Mouse (Mus musculus): ENCODE data around the gene Nelfb.
A peak's percentile ranks its signal among the peaks of the same experiment; 100 is the strongest.
"Not testable (repeated sequence)": the region's sequence is repeated elsewhere in the genome, so short reads cannot be mapped to it uniquely, and the experiment has no call there.

Nelfb gene

DNA sequence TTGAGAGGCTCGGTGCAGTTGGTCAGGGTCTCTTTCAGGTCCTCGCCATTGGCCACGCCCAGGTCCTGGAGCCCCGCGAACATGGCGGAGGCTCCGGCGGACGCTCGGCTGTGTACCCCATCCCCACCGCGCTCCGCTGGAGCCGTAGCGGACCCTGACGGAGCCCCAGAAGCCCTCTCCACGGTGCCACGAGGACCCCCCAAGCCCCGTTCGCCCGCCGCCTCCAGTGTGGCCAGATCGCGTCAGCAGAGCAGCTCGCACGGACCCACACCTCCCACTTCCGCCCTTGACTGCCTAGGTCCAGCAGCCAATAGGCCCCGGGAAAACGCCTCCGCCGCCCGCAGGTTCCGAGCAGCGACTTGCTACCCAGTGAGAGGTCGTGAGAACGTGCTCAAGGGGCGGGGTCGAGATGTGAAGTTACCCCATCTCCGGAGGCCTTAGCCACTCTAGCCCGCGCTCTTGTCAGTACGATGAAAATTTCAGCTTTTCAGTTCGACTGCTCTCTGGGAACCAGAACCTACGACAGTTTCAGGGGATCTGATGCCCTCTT, at the start of gene Nelfb:
Gene Nelfb, minus strand, starts transcription at position 369 of the 550 bp plus-strand sequence.
- DNase-seq: peak; percentile 87

- DNase-seq: no peak
Observed at GRCm38 (mm10) chr2:25258887-25259286, 47.6 kb upstream of the Nelfb start.

DNA sequence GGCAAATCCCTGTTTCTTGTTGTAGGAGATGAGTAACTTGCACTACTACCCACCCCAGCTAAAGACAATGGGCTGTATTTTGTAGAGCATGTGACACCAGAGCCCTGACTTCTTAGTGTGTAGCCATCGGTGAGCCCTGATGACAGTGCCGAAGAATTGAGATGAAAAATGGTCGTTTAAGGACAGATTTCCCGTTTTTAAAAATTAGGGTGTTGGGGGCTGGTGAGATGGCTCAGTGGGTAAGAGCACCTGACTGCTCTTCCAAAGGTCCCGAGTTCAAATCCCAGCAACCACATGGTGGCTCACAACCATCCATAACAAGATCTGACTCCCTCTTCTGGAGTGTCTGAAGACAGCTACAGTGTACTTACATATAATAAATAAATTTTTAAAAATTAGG, 46.0 kb upstream of the Nelfb start:
- DNase-seq: not testable (repeated sequence)

DNA sequence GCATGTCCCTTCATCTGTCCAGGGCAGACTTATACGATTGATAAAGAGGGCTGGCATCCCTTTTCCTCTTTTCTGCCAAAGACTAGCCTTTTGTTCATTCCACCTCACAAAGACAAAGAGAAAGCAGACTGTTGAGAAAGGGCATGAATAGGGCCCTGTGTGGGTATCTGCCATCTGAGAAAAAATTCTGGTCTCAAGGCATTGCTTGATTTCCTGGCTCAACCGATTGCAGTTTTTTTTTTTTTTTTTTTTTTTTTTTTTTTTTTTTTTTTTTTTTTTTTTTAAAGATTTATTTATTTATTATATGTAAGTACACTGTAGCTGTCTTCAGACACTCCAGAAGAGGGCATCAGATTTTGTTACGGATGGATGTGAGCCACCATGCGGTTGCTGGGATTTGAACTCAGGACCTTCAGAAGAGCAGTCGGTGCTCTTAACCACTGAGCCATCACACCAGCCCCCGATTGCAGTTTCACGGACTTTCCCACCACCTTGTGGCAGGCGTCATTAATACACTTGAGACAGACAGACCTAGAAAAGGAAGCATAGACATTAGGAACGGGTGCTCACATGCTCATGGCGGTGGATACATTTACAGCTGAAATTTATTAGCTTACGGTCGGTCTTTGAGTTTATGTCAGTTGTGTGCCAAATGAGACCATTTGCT, 45.3 kb upstream of the Nelfb start:
- not testable (repeated sequence) for DNase-seq

- DNase-seq: peak; percentile 86
Observed at GRCm38 (mm10) chr2:25255284-25255779, 44.0 kb upstream of the Nelfb start, which contains the start of gene Tmem203. Gene Tmem203, plus strand, starts transcription at chr2:25255439.

- DNase-seq: no peak
Observed at GRCm38 (mm10) chr2:25252331-25252730, 41.0 kb upstream of the Nelfb start.

GRCm38 (mm10) chr2:25246183-25247072, 35.1 kb upstream of the Nelfb start, which contains the start of gene AL732309.1:
Gene AL732309.1, minus strand, starts transcription at chr2:25246863.
- DNase-seq: peak; percentile 80

DNA sequence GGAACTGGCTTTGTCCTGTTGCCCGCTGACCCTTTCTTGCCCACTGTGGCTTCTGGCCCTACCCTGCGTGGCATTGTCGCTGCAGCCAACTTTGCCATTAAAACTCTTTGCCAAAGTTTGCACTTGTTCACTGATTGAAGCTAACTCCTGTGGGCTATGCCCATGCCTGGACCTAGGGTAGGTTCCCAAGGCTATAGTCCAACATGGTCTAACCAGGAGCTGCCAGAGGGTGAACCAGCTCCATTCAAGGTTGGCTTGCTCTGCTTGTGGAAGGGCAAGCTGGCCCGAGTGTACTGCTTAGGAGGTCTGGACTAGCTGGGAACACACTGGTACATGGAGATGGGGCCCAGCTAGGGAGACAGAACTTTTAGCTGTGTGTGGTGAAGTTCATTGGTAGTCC, 32.9 kb upstream of the Nelfb start:
- no peak for DNase-seq

- peak; percentile 63 for DNase-seq
Observed at GRCm38 (mm10) chr2:25243342-25243741, 32.1 kb upstream of the Nelfb start.

GRCm38 (mm10) chr2:25242101-25242506, 30.8 kb upstream of the Nelfb start, which contains the start of the genes Rnf208 and Cysrt1:
Gene Rnf208, plus strand, starts transcription at chr2:25242255.
Gene Cysrt1, minus strand, starts transcription at chr2:25242452.
- DNase-seq: peak; percentile 68

GRCm38 (mm10) chr2:25241438-25241775, 30.1 kb upstream of the Nelfb start:
- DNase-seq: peak; percentile 60

- DNase-seq: peak; percentile 83
Observed at GRCm38 (mm10) chr2:25240723-25241437, 29.6 kb upstream of the Nelfb start.

DNA sequence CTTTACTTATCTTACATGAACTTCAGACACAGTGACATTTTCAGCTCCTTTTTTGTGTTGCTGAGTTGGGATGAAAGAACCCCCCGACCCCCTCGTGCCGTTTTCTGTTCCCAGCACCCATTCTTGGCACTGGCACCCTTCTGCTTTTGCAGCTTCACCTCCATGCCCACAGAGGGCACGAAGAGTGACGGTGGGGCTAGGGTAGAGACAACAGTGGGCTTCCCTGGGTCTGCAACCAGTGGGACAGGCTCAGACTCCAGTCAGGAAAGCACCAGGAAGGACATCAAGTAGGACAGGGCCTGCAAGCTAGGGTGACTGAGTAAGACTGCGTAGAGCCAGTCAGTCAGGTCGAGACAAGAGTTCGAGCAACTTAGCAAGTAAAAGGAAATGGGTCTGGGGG, 29.0 kb upstream of the Nelfb start:
- DNase-seq: peak; percentile 56

- peak; percentile 60 for DNase-seq
Observed at GRCm38 (mm10) chr2:25239766-25240165, 28.5 kb upstream of the Nelfb start.

GRCm38 (mm10) chr2:25238106-25238505, 26.8 kb upstream of the Nelfb start:
- no peak for DNase-seq

GRCm38 (mm10) chr2:25237522-25237921, 26.2 kb upstream of the Nelfb start:
- DNase-seq: no peak

DNA sequence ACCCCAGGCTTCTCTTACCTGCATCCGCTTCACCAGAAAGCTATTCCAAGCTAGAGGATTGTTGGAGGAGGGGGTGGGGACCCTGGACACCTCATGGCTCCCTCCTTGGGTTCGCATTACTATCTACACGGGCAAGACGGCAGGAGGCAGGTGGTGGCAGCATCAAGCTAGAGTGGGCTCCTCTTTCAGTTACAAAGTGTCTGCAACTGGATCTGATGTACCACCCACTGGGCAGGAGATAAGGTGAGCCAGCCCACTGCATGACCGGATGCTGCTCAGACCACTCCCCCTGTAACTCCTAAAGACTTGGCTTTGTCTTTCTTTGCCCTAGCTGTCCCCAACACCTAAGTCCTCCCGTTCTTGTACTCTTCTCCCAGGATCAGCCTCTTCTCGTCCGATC, 25.3 kb upstream of the Nelfb start, which contains the start of gene Rnf224:
Gene Rnf224, minus strand, starts transcription at position 174 of the 400 bp plus-strand sequence.
- DNase-seq: no peak

DNA sequence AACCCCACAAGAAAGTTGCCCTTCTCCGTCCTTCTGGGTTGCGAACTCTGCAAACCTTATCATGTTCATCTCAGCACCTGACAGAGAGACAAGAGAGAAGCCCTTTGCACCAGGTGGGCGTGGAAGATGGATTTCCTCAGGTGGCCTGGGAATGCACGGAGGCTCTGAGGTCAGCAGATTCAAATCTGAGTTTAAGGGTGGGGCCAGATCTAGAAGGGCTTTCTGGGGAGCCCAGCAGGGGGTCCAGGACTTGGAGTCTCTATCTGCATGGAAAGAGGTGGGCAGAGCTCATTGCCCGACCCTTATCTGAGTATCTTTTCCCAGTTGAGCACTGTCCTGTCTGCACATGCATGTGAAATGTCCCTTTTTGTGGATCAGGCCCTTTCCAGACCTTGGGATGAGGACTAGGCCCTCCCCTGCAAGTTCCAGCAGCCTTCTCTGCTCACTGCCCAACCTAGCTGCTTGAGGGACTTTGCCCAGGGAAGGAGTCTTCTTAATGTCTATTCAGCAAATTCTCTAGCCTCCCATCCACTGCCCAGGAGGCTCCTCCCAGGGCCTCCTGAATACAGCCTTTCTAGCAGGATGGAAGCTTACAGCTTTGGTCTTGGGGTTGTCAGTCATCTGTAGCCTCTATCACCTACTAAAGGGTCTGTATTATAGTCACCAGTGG, 23.4 kb upstream of the Nelfb start:
- no peak for DNase-seq

GRCm38 (mm10) chr2:25234050-25234449, 22.8 kb upstream of the Nelfb start, which contains the start of gene Slc34a3:
Gene Slc34a3, minus strand, starts transcription at chr2:25234364.
- no peak for DNase-seq

- no peak for DNase-seq
Observed at GRCm38 (mm10) chr2:25233421-25233820, 22.1 kb upstream of the Nelfb start.

- DNase-seq: no peak
Observed at GRCm38 (mm10) chr2:25231038-25231437, 19.7 kb upstream of the Nelfb start.

DNA sequence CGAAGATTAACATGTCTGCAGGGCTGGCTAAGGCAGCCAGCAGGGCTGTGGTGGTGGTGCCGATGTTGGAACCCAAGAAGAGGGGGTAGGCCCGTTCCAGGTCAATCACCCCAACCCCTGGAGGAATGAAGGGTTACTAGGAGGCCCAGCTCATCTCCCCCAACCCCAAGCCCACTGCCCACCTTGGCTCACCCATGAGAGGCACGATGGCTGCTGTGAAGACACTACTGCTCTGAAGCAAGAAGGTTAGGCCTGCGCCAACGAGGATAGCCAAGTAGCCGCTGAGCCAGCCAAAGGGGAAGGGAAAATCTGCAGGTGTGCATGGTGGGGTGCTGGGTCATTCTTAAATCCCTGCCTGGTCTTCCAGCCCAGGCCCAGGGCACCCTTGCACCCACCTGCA, 19.3 kb upstream of the Nelfb start:
- no peak for DNase-seq
